Mouse (Mus musculus) C2C12 (cell line): Measurements from ENCODE around the gene Ints14. TPM values are rescaled to one million over a fixed set of nuclear protein-coding genes. Genes with fewer than 3 reads are reported as not detected.
A peak's percentile ranks its signal among the peaks of the same experiment; 100 is the strongest.

ENCODE experiments used
- H3K27me3 ChIP-seq: one replicate; pipeline ENCODE4 v1.6.1; 2011; ENCODE audit not compliant: control insufficient read depth, insufficient read depth, insufficient read length
- H3K36me3 ChIP-seq: one replicate; pipeline ENCODE4 v1.6.1; 2011; ENCODE audit not compliant: control insufficient read depth, insufficient read depth
- H3K4me3 ChIP-seq: one replicate; pipeline ENCODE4 v1.5.1; 2011; ENCODE audit warnings: mild to moderate bottlenecking, control low read depth; ENCODE audit not compliant: poor library complexity, insufficient read depth, severe bottlenecking
- H3K79me2 ChIP-seq: one replicate; pipeline ENCODE4 v1.6.1; 2011; ENCODE audit not compliant: control insufficient read depth, insufficient read depth
- H3K79me3 ChIP-seq: one replicate; pipeline ENCODE4 v1.6.1; 2011; ENCODE audit warnings: low read depth, control low read depth
- H3ac ChIP-seq: one replicate; pipeline ENCODE3; 2011; ENCODE audit warnings: low read depth; ENCODE audit not compliant: control insufficient read depth, insufficient read length
- CEBPB ChIP-seq: IDR thresholded peaks from one replicate; pipeline ENCODE4 v1.6.1; 2011; ENCODE audit warnings: low read depth, mild to moderate bottlenecking, control low read depth, moderate library complexity
- CTCF ChIP-seq: IDR thresholded peaks from one replicate; pipeline ENCODE4 v1.5.1; 2011; ENCODE audit not compliant: control insufficient read depth, insufficient read depth, insufficient read length
- FOSL1 ChIP-seq: IDR thresholded peaks from one replicate; pipeline ENCODE4 v1.8.0; 2011; ENCODE audit warnings: mild to moderate bottlenecking, low read length; ENCODE audit not compliant: poor library complexity, insufficient read depth, severe bottlenecking
- MAX ChIP-seq: IDR thresholded peaks from one replicate; pipeline ENCODE4 v1.6.1; 2011; ENCODE audit warnings: mild to moderate bottlenecking, control low read depth
- MYOD1 ChIP-seq: IDR thresholded peaks from one replicate; pipeline ENCODE4 v1.6.1; 2011; ENCODE audit warnings: low read depth; ENCODE audit not compliant: control insufficient read depth, insufficient read length
- MYOG ChIP-seq: IDR thresholded peaks from one replicate; pipeline ENCODE4 v1.6.1; 2011; ENCODE audit not compliant: control insufficient read depth, insufficient read length; ENCODE audit errors: extremely low read depth
- USF1 ChIP-seq: IDR thresholded peaks from one replicate; pipeline ENCODE4 v1.6.1; 2011; ENCODE audit warnings: low read depth, mild to moderate bottlenecking, control low read depth, moderate library complexity
- microRNA-seq: library from miRNA; unstranded; fragments of <30 nt; microRNA quantifications from one replicate; pipeline ENCODE4, GENCODE M21; 2019; ENCODE audit warnings: borderline microRNAs expressed
- polyA plus RNA-seq: library from polyadenylated mRNA; unstranded; fragments of >200 nt; fragmentation: generic; extraction: Trizol; gene quantifications from one replicate; pipeline ENCODE4 v1.2.1, GENCODE M21; 2012; ENCODE audit warnings: missing spikeins

Gene Ints14
- polyA plus RNA-seq, 1 experiment = 20.5 TPM

- peaks cover 18% of the 10 kb centered on the region for H3K79me2 ChIP-seq
- peak overlapping the region; percentile 66 for H3K4me3 ChIP-seq
- H3K36me3 ChIP-seq = peaks cover 5% of the 10 kb centered on the region
- TF ChIP-seq FOSL1 = no peak
- no peak for TF ChIP-seq MYOG
- no peak for TF ChIP-seq CTCF
- TF ChIP-seq MYOD1 = no peak
- no peak for TF ChIP-seq USF1
- TF ChIP-seq CEBPB = no peak
- TF ChIP-seq MAX = no peak
- peaks cover 10% of the 10 kb centered on the region for H3K79me3 ChIP-seq
- peaks cover 3% of the 10 kb centered on the region for H3K27me3 ChIP-seq
- H3ac ChIP-seq = no peak overlapping the region
Measured at GRCm38 (mm10) chr9:65031894-65032268, 71.2 kb downstream of the Ints14 start.

GRCm38 (mm10) chr9:65032269-65033108 lies 71.8 kb downstream of the Ints14 start, which contains the start of gene Dpp8:
Dpp8 (plus strand) TSS chr9:65032414.
- TF ChIP-seq USF1 = peak; percentile 20
- TF ChIP-seq MYOG = no peak
- TF ChIP-seq CEBPB = no peak
- TF ChIP-seq FOSL1 = no peak
- TF ChIP-seq MYOD1 = no peak
- peak; percentile 94 for TF ChIP-seq CTCF
- peak; percentile 95 for TF ChIP-seq MAX
- peak within 1 kb of the TSS; percentile 66 for H3K4me3 ChIP-seq
- H3K36me3 ChIP-seq = peaks cover 5% of the 10 kb centered on the region
- H3K79me2 ChIP-seq = peaks cover 18% of the 10 kb centered on the region
- peaks cover 10% of the 10 kb centered on the region for H3K79me3 ChIP-seq
- H3K27me3 ChIP-seq = peaks cover 3% of the 10 kb centered on the region
- H3ac ChIP-seq = peak within 1 kb of the TSS; percentile 86

- Histone ChIP-seq H3K36me3 (peaks cover 35% of the 10 kb centered on the region), H3K79me2 (peaks cover 18% of the 10 kb centered on the region), H3K27me3 (no peaks in the 10 kb centered on the region), H3K4me3 (no peak overlapping the region), H3K79me3 (peaks cover 10% of the 10 kb centered on the region), H3ac (no peak overlapping the region)
- TF ChIP-seq MAX (no peak), FOSL1 (no peak), USF1 (no peak), MYOD1 (no peak), CTCF (no peak), MYOG (no peak), CEBPB (no peak)
Measured at GRCm38 (mm10) chr9:65036456-65036855, 75.8 kb downstream of the Ints14 start.

Small RNA genes within 50 kb of the gene (microRNA-seq; reads per million reads assigned to microRNA genes)
- not detected for gene Gm25640

Other genes with a start within 250 kb of the Ints14 start
- 92.7 TPM for gene Rab11a, start 223.1 kb upstream of the Ints14 start, polyA plus RNA-seq
- gene Dennd4a, start 149.6 kb upstream of the Ints14 start, polyA plus RNA-seq = 1.3 TPM
- gene Slc24a1, start 9.3 kb upstream of the Ints14 start, polyA plus RNA-seq = not detected
- gene Hacd3, start 60.8 kb downstream of the Ints14 start, polyA plus RNA-seq = 22.9 TPM
- 15.5 TPM for gene Dpp8, start 71.5 kb downstream of the Ints14 start, polyA plus RNA-seq
- 0.76 TPM for gene Igdcc4, start 140.6 kb downstream of the Ints14 start, polyA plus RNA-seq
- gene Igdcc3, start 180.3 kb downstream of the Ints14 start, polyA plus RNA-seq = not detected
- gene Parp16, start 234.4 kb downstream of the Ints14 start, polyA plus RNA-seq = 2.1 TPM